In genomic region chr6:115650476-115651427, GRCm38 (mm10) we compare ENCODE assay signal across 9 mouse cellular contexts. TPM values are rescaled to one million over a fixed set of nuclear protein-coding genes. Genes with fewer than 3 reads are reported as not detected.
DNase-seq lines count a peak whose midpoint lies in the region; ATAC-seq and TF ChIP-seq lines count a peak whose summit lies in the region.
"Had no signal": no experiment of that assay in that cellular context is flagged by ENCODE, and none has a peak within 500 bp of the region (broad histone marks: within the 10 kb centered on the region; RNA-seq: fewer than 3 reads in every experiment).

No protein-coding gene starts in this region.

- DNase-seq in G1E (ENCODE audit: low spot score), result peak; percentile 35
- peak; percentile 50 for DNase-seq in lung, postnatal 0 days (ENCODE audit: low spot score)
- DNase-seq in thymus, postnatal 10 days (ENCODE audit: low spot score in 2 of 2), result no peak
- no peak for DNase-seq in cerebellum, postnatal 4 days (ENCODE audit: low spot score in 2 of 2)
- DNase-seq in adipocyte (ENCODE audit: low spot score), result no peak
- no peak for DNase-seq in testis, postnatal 10 days (ENCODE audit: low spot score)
- DNase-seq: cerebellum, adult 11-12 months had no signal

- no peak overlapping the region; the same call in 1 of the 2 replicates for H3K9ac ChIP-seq in heart, embryonic 12.5 days
- H3K9ac ChIP-seq in lung, postnatal 0 days (replicated peaks; ENCODE audit: low read depth), result no peak overlapping the region

- peak; percentile 90 for ATAC-seq in G1E (ENCODE audit: extremely low read depth, insufficient number of reproducible peaks, low FRiP score, poor library complexity, severe bottlenecking)
- ATAC-seq in heart, embryonic 12.5 days (ENCODE audit: insufficient number of reproducible peaks, low FRiP score), result peak; percentile 48; the same call in 1 of the 2 replicates
- ATAC-seq in lung, postnatal 0 days, result peak; percentile 65

- H3K27me3 ChIP-seq in E14TG2a.4 (ENCODE audit: insufficient read depth, low read length) (no peaks in the 10 kb centered on the region), G1E (ENCODE audit: insufficient read depth, low read length) (no peaks in the 10 kb centered on the region)
- H3K27me3 ChIP-seq in heart, embryonic 12.5 days (replicated peaks), result no peaks in the 10 kb centered on the region
- H3K27me3 ChIP-seq in lung, postnatal 0 days (replicated peaks; ENCODE audit: insufficient read depth, low read length), result no peaks in the 10 kb centered on the region

- H3K9me3 ChIP-seq in E14TG2a.4 (ENCODE audit: low read length) (no peaks in the 10 kb centered on the region), G1E (replicated peaks) (no peaks in the 10 kb centered on the region)
- no peaks in the 10 kb centered on the region for H3K9me3 ChIP-seq in heart, embryonic 12.5 days (replicated peaks)
- H3K9me3 ChIP-seq in lung, postnatal 0 days (ENCODE audit: low read length), result no peaks in the 10 kb centered on the region

- H3K36me3 ChIP-seq in E14TG2a.4 (ENCODE audit: insufficient read depth, low read length) (peaks cover 6% of the 10 kb centered on the region), G1E (replicated peaks) (peaks cover 21% of the 10 kb centered on the region)
- H3K36me3 ChIP-seq in heart, embryonic 12.5 days, result 0 out of 2 replicates have a peak, but pooled peaks cover 4% of the 10 kb centered on the region
- no peaks in the 10 kb centered on the region for H3K36me3 ChIP-seq in lung, postnatal 0 days (ENCODE audit: insufficient read depth, low read length)

- peak overlapping the region; percentile 57 for H3K27ac ChIP-seq in heart, embryonic 12.5 days (ENCODE audit: poor library complexity, severe bottlenecking)
- H3K27ac ChIP-seq in lung, postnatal 0 days (ENCODE audit: low read length), result peak overlapping the region; percentile 2; the same call in 1 of the 2 replicates

- TF ChIP-seq EP300 in lung, postnatal 0 days (IDR thresholded peaks at IDR 0.05), result no peak

- H3K4me3 ChIP-seq in E14TG2a.4 (replicated peaks; ENCODE audit: low read length) (peak overlapping the region; percentile 55), G1E (ENCODE audit: low read depth, low read length) (peak overlapping the region; percentile 42; the same call in 1 of the 2 replicates)
- no peak overlapping the region for H3K4me3 ChIP-seq in heart, embryonic 12.5 days
- H3K4me3 ChIP-seq in lung, postnatal 0 days (ENCODE audit: low read depth, low read length), result no peak overlapping the region

- TF ChIP-seq CTCF in E14TG2a.4 (conservative IDR thresholded peaks at IDR 0.05; ENCODE audit: low read length), result no peak
- TF ChIP-seq CTCF in G1E (IDR thresholded peaks at IDR 0.05; ENCODE audit: low read depth, low read length), result no peak
- TF ChIP-seq CTCF in lung, postnatal 0 days (IDR thresholded peaks at IDR 0.05), result no peak

- H3K4me2 ChIP-seq in heart, embryonic 12.5 days, result peak overlapping the region; percentile 31
- H3K4me2 ChIP-seq in lung, postnatal 0 days (replicated peaks; ENCODE audit: low read depth, low read length), result no peak overlapping the region

- 35% methylated on average over 5 of the region's 5 CpGs for WGBS in heart, embryonic 12.5 days
- WGBS in lung, postnatal 0 days, result 43% methylated on average over 5 of the region's 5 CpGs

- H3K4me1 ChIP-seq in E14TG2a.4 (replicated peaks; ENCODE audit: low read depth, low read length) (peaks cover 98% of the 10 kb centered on the region), G1E (ENCODE audit: insufficient read depth, low read depth, low read length) (peaks cover 61% of the 10 kb centered on the region)
- peaks cover 42% of the 10 kb centered on the region for H3K4me1 ChIP-seq in heart, embryonic 12.5 days (replicated peaks)
- H3K4me1 ChIP-seq in lung, postnatal 0 days (ENCODE audit: insufficient read depth, low read depth, low read length), result peaks cover 21% of the 10 kb centered on the region; the same call in 1 of the 2 replicates

RNA-seq across cellular contexts. Expression of gene Raf1, which starts 25.7 kb away (rescaled TPM):
- total RNA-seq in G1E (2014; fragmentation: Nextera tagmentation) (75.5 and 78.1 TPM in 2 replicates), G1E (2017) (53.0 and 56.9 TPM in 2 replicates)
- 14.6 and 20.9 TPM in 2 replicates for polyA plus RNA-seq in G1E (2012)
- polyA plus RNA-seq in heart, embryonic 12.5 days (2016; fragmentation: Nextera tagmentation; extraction: Ambion mirVana), result 109 TPM in 2 replicates
- 58.9 and 60.6 TPM in 2 replicates for polyA plus RNA-seq in lung, postnatal 0 days (2015; fragmentation: Nextera tagmentation; extraction: Ambion mirVana)

RNA-seq across cellular contexts. Expression of gene Mkrn2, which starts 49.0 kb away (rescaled TPM):
- 18.4 and 23.6 TPM in 2 replicates for total RNA-seq in G1E (2014; fragmentation: Nextera tagmentation)
- total RNA-seq in G1E (2017), result 24.5 and 26.3 TPM in 2 replicates
- 2.5 and 21.5 TPM in 2 replicates for polyA plus RNA-seq in G1E (2012)
- polyA plus RNA-seq in heart, embryonic 12.5 days (2016; fragmentation: Nextera tagmentation; extraction: Ambion mirVana), result 21.6 and 21.8 TPM in 2 replicates
- 18.8 and 21.3 TPM in 2 replicates for polyA plus RNA-seq in lung, postnatal 0 days (2015; fragmentation: Nextera tagmentation; extraction: Ambion mirVana)

RNA-seq across cellular contexts. Expression of gene Mkrn2os, which starts 58.4 kb away (rescaled TPM):
- not detected in 2 replicates for total RNA-seq in G1E (2014; fragmentation: Nextera tagmentation)
- total RNA-seq in G1E (2017), result not detected in 2 replicates
- not detected in 2 replicates for polyA plus RNA-seq in G1E (2012)
- 0.33 TPM in 1 of 2 replicates, not detected in the other for polyA plus RNA-seq in heart, embryonic 12.5 days (2016; fragmentation: Nextera tagmentation; extraction: Ambion mirVana)
- 0.46 and 0.58 TPM in 2 replicates for polyA plus RNA-seq in lung, postnatal 0 days (2015; fragmentation: Nextera tagmentation; extraction: Ambion mirVana)

Comparison
In these comparisons a context has a peak if more than half of its experiments do, and no peak if none do; other contexts are left out.
1. H3K4me3 ChIP-seq: peak in E14TG2a.4 (single experiment) and G1E (single experiment); none in heart, embryonic 12.5 days (single experiment) and lung, postnatal 0 days (single experiment).
2. DNase-seq: peak in G1E (single experiment) and lung, postnatal 0 days (single experiment); none in thymus, postnatal 10 days (0 of 2), cerebellum, postnatal 4 days (0 of 2), adipocyte (single experiment) and testis, postnatal 10 days (single experiment).
3. Peak in every context shown above with its lines, with median percentiles within 50 percentile points of each other: ATAC-seq.